Mouse (Mus musculus) heart, postnatal 0 days (tissue): Measurements from ENCODE around the gene Megf9. TPM values are rescaled to one million over a fixed set of nuclear protein-coding genes. Genes with fewer than 3 reads are reported as not detected.

Source experiments
- ATAC-seq: fragments of 200-750 bp; cut with Nextera tagmentation; 2 replicates; pipeline ENCODE4 v1.8.0; 2017; ENCODE audit warnings: low read depth, moderate number of reproducible peaks, moderate library complexity; ENCODE audit not compliant: insufficient read depth
- DNase-seq: peaks from one replicate; pipeline ENCODE4 v3.0.0-alpha.2; 2016; ENCODE audit warnings: low spot score
- H3K27ac ChIP-seq: fragments of 300-500 bp; sonication (generic); 2 replicates; pipeline ENCODE4 v1.5.1; 2014; ENCODE audit warnings: low read depth, mild to moderate bottlenecking
- H3K27me3 ChIP-seq: fragments of 300-500 bp; sonication (generic); 2 replicates; pipeline ENCODE4 v1.6.1; 2014; ENCODE audit warnings: low read length, mixed read lengths; ENCODE audit not compliant: control insufficient read depth, insufficient read depth
- H3K36me3 ChIP-seq: fragments of 300-500 bp; sonication (generic); replicated peaks from 2 replicates; pipeline ENCODE4 v1.6.1; 2014; ENCODE audit warnings: low read length, mixed read lengths; ENCODE audit not compliant: control insufficient read depth, insufficient read depth
- H3K4me1 ChIP-seq: fragments of 300-500 bp; sonication (generic); 2 replicates; pipeline ENCODE4 v1.6.1; 2014; ENCODE audit warnings: antibody characterized with exemption; ENCODE audit not compliant: control insufficient read depth, insufficient read depth
- H3K4me2 ChIP-seq: fragments of 300-500 bp; sonication (generic); 2 replicates; pipeline ENCODE4 v1.6.1; 2014; ENCODE audit warnings: low read depth, mild to moderate bottlenecking, low read length, moderate library complexity
- H3K4me3 ChIP-seq: fragments of 300-500 bp; sonication (generic); 2 replicates; pipeline ENCODE4 v1.5.1; 2014; ENCODE audit warnings: low read depth, low read length
- H3K9ac ChIP-seq: fragments of 300-500 bp; sonication (generic); replicated peaks from 2 replicates; pipeline ENCODE4 v1.6.1; 2014; ENCODE audit warnings: low read depth, low read length, mixed read lengths
- H3K9me3 ChIP-seq: fragments of 300-500 bp; sonication (generic); replicated peaks from 2 replicates; pipeline ENCODE4 v1.6.1; 2016; ENCODE audit warnings: low read length; ENCODE audit not compliant: control insufficient read depth
- CTCF ChIP-seq: IDR thresholded peaks from 2 replicates; pipeline ENCODE4 v1.5.1; 2016; ENCODE audit warnings: antibody characterized with exemption, control low read depth, low read depth
- EP300 ChIP-seq: IDR thresholded peaks from 2 replicates; pipeline ENCODE4 v1.6.1; 2016; ENCODE audit warnings: antibody characterized with exemption, low read depth
- WGBS: fragments of 180-500 bp; shearing (Covaris S2); extraction: QIAGEN DNeasy Blood & Tissue Kit; methylation state at CpG from one replicate; pipeline ENCODE4 v1.1.7; 2014; 5-methylcytosine and 5-hydroxymethylcytosine counted together
- polyA plus RNA-seq: library from polyadenylated mRNA; unstranded; fragments of >200 nt; fragmentation: Nextera tagmentation; extraction: Ambion mirVana; gene quantifications from 2 replicates; pipeline ENCODE4 v1.2.1, GENCODE M21; 2015
- total RNA-seq: library from RNA; depleted of rRNA; stranded (reverse); fragments of >200 nt; gene quantifications from 2 replicates; pipeline ENCODE4 v1.2.3, GENCODE M21; 2014; ENCODE audit warnings: low replicate concordance

Gene Megf9
- total and polyA plus RNA-seq, 2 experiments from 2014 or later = 3.3 to 10.8 TPM

DNA sequence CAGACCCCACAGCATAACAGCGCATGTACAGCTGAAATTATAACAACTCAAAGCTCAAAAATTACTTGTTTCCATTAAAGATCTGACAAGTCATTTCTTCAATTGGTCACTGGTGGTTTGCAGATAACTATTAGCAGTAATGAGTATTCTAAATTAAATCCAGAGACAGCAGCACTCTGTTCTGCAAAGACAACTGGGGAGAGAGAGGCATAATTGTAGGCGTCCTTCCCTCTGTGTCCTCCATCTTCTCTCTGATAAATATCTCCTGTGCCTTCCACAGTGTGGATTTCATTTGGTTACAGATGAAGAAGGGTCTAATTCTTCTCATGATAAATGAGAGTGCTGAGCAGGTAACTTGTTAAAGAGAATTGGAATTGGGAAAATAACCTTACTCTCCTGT lies 135.7 kb downstream of the Megf9 start:
- ATAC-seq (no peak), DNase-seq (no peak)
- TF ChIP-seq EP300 (no peak), CTCF (no peak)
- Histone ChIP-seq H3K4me3 (no peak overlapping the region), H3K27ac (no peak overlapping the region), H3K4me1 (no peaks in the 10 kb centered on the region), H3K4me2 (no peak overlapping the region), H3K9me3 (no peaks in the 10 kb centered on the region), H3K27me3 (no peaks in the 10 kb centered on the region), H3K36me3 (peaks cover 33% of the 10 kb centered on the region), H3K9ac (no peak overlapping the region)
- WGBS = 96% methylated on average over 2 of the region's 2 CpGs

DNA sequence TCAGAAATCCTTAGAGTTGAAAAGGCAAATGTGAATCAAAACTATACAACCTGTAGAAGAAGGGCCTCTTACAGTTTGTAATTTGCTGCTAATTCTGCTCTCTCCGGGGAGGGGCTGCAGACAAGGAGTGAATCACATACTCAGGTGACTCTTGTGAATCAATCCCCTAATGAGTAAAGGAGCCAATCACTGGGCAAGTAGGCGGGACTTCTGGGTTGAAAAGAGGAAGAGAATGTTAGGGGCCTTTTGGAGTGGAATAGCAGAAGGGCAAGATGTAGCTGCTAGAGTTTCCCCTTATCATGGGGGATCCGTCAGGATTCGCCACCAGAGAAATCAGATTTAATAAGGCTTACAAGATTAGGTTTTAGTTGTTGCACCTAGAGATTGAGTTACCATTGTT lies 136.7 kb downstream of the Megf9 start:
- Histone ChIP-seq H3K9ac (no peak overlapping the region), H3K4me3 (no peak overlapping the region), H3K27me3 (no peaks in the 10 kb centered on the region), H3K4me1 (no peaks in the 10 kb centered on the region), H3K4me2 (no peak overlapping the region), H3K36me3 (peaks cover 33% of the 10 kb centered on the region), H3K27ac (no peak overlapping the region), H3K9me3 (no peaks in the 10 kb centered on the region)
- TF ChIP-seq EP300 = no peak
- no peak for TF ChIP-seq CTCF
- no peak for DNase-seq
- ATAC-seq = no peak
- WGBS = 82% methylated on average over 4 of the region's 4 CpGs

DNA sequence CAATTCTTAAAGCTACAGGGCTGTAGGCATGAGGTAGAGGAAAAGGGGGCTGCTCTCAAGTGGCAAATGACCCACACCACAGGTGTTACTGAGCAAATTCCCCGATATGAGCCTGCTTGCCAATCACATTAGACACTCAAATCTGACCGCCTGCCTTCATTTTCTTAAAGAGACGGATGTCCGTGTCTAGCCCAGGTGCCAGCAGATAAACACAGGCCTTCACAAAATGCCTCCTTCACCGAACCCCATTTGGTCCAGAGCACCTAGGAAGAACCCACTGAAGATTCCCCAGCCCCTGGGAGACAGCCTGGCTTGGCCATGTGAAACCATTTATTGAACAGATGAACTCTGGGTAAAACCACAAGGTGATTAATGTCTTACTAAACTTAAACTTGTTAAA lies 138.1 kb downstream of the Megf9 start:
- 79% methylated on average over 5 of the region's 5 CpGs for WGBS
- ATAC-seq (no peak), DNase-seq (no peak)
- H3K9ac ChIP-seq = no peak overlapping the region
- no peaks in the 10 kb centered on the region for H3K27me3 ChIP-seq
- H3K4me1 ChIP-seq = no peaks in the 10 kb centered on the region
- H3K36me3 ChIP-seq = peaks cover 26% of the 10 kb centered on the region
- H3K4me2 ChIP-seq = no peak overlapping the region
- TF ChIP-seq CTCF (no peak), EP300 (no peak)
- H3K27ac ChIP-seq = no peak overlapping the region
- H3K4me3 ChIP-seq = no peak overlapping the region
- H3K9me3 ChIP-seq = no peaks in the 10 kb centered on the region

GRCm38 (mm10) chr4:70394736-70395135 lies 140.1 kb downstream of the Megf9 start:
- Histone ChIP-seq H3K9me3 (no peaks in the 10 kb centered on the region), H3K4me3 (no peak overlapping the region), H3K36me3 (peaks cover 8% of the 10 kb centered on the region), H3K27me3 (no peaks in the 10 kb centered on the region), H3K9ac (no peak overlapping the region), H3K27ac (no peak overlapping the region), H3K4me2 (no peak overlapping the region), H3K4me1 (no peaks in the 10 kb centered on the region)
- ATAC-seq = no peak
- 80% methylated on average over 2 of the region's 2 CpGs for WGBS
- no peak for DNase-seq
- TF ChIP-seq CTCF (no peak), EP300 (no peak)

GRCm38 (mm10) chr4:70391760-70392372 lies 142.9 kb downstream of the Megf9 start:
- Histone ChIP-seq H3K27ac (peak overlapping the region; percentile 55), H3K9me3 (no peaks in the 10 kb centered on the region), H3K27me3 (no peaks in the 10 kb centered on the region), H3K36me3 (0 out of 2 replicates have a peak, but pooled peaks cover 4% of the 10 kb centered on the region), H3K4me1 (no peaks in the 10 kb centered on the region), H3K4me2 (no peak overlapping the region), H3K9ac (no peak overlapping the region), H3K4me3 (no peak overlapping the region)
- DNase-seq (peak; percentile 14), ATAC-seq (peak; percentile 60; the same call in 1 of the 2 replicates)
- TF ChIP-seq EP300 = no peak
- no peak for TF ChIP-seq CTCF
- 77% methylated on average over 11 of the region's 11 CpGs for WGBS

GRCm38 (mm10) chr4:70391073-70391472 lies 143.7 kb downstream of the Megf9 start:
- no peaks in the 10 kb centered on the region for H3K27me3 ChIP-seq
- DNase-seq (no peak), ATAC-seq (no peak)
- H3K4me1 ChIP-seq = no peaks in the 10 kb centered on the region
- 80% methylated on average over 9 of the region's 9 CpGs for WGBS
- TF ChIP-seq CTCF = no peak
- TF ChIP-seq EP300 = no peak
- 0 out of 2 replicates have a peak, but pooled peaks cover 4% of the 10 kb centered on the region for H3K36me3 ChIP-seq
- H3K4me3 ChIP-seq = no peak overlapping the region
- no peaks in the 10 kb centered on the region for H3K9me3 ChIP-seq
- H3K4me2 ChIP-seq = no peak overlapping the region
- peak overlapping the region; percentile 55 for H3K27ac ChIP-seq
- no peak overlapping the region for H3K9ac ChIP-seq
